Mouse (Mus musculus): ENCODE data around the gene Ces2f. TPM values are rescaled to one million over a fixed set of nuclear protein-coding genes. Genes with fewer than 3 reads are reported as not detected.

Ces2f gene
- total RNA-seq, 2 experiments from 2014 or later = not detected

Other genes with a start within 250 kb of the Ces2f start
- not detected in 2 replicates for gene Ces2a, start 213.4 kb upstream of the Ces2f start, total RNA-seq (2015; ENCODE audit: low replicate concordance)
- gene Ces2a, start 213.4 kb upstream of the Ces2f start, total RNA-seq (2017; ENCODE audit: low replicate concordance) = not detected in 2 replicates
- gene Ces2b, start 115.8 kb upstream of the Ces2f start, total RNA-seq (2015; ENCODE audit: low replicate concordance) = not detected in 2 replicates
- gene Ces2b, start 115.8 kb upstream of the Ces2f start, total RNA-seq (2017; ENCODE audit: low replicate concordance) = not detected in 2 replicates
- gene Ces2c, start 100.3 kb upstream of the Ces2f start, total RNA-seq (2015; ENCODE audit: low replicate concordance) = not detected in 2 replicates
- gene Ces2c, start 100.3 kb upstream of the Ces2f start, total RNA-seq (2017; ENCODE audit: low replicate concordance) = not detected in 2 replicates
- gene Ces2e, start 21.1 kb upstream of the Ces2f start, total RNA-seq (2015; ENCODE audit: low replicate concordance) = not detected in 2 replicates
- not detected in 2 replicates for gene Ces2e, start 21.1 kb upstream of the Ces2f start, total RNA-seq (2017; ENCODE audit: low replicate concordance)
- 395 and 429 TPM in 2 replicates for gene Ces2g, start 14.4 kb downstream of the Ces2f start, total RNA-seq (2015; ENCODE audit: low replicate concordance)
- 185 and 223 TPM in 2 replicates for gene Ces2g, start 14.4 kb downstream of the Ces2f start, total RNA-seq (2017; ENCODE audit: low replicate concordance)
- gene Ces2h, start 53.5 kb downstream of the Ces2f start, total RNA-seq (2015; ENCODE audit: low replicate concordance) = not detected in 2 replicates
- gene Ces2h, start 53.5 kb downstream of the Ces2f start, total RNA-seq (2017; ENCODE audit: low replicate concordance) = not detected in 2 replicates
- not detected in 2 replicates for gene Ces3a, start 101.2 kb downstream of the Ces2f start, total RNA-seq (2015; ENCODE audit: low replicate concordance)
- not detected in 2 replicates for gene Ces3a, start 101.2 kb downstream of the Ces2f start, total RNA-seq (2017; ENCODE audit: low replicate concordance)
- gene Ces3b, start 136.4 kb downstream of the Ces2f start, total RNA-seq (2015; ENCODE audit: low replicate concordance) = not detected in 2 replicates
- not detected in 2 replicates for gene Ces3b, start 136.4 kb downstream of the Ces2f start, total RNA-seq (2017; ENCODE audit: low replicate concordance)
- not detected in 2 replicates for gene Ces4a, start 184.4 kb downstream of the Ces2f start, total RNA-seq (2015; ENCODE audit: low replicate concordance)
- not detected in 2 replicates for gene Ces4a, start 184.4 kb downstream of the Ces2f start, total RNA-seq (2017; ENCODE audit: low replicate concordance)
- 25.9 and 34.4 TPM in 2 replicates for gene Cbfb, start 223.3 kb downstream of the Ces2f start, total RNA-seq (2015; ENCODE audit: low replicate concordance)
- gene Cbfb, start 223.3 kb downstream of the Ces2f start, total RNA-seq (2017; ENCODE audit: low replicate concordance) = 18.0 and 29.3 TPM in 2 replicates